Mouse (Mus musculus) neutrophil, adult 5-6 weeks (primary cell): ENCODE measurements around the gene Fam72a. TPM values are rescaled to one million over a fixed set of nuclear protein-coding genes. Genes with fewer than 3 reads are reported as not detected.
"Not testable (repeated sequence)": the region's sequence is repeated elsewhere in the genome, so short reads cannot be mapped to it uniquely, and the experiment has no call there.

Experiments used
- ATAC-seq: fragments of 151-379, 151-347 bp; 2 replicates; pipeline ENCODE4 v1.8.0; 2017; ENCODE audit warnings: mild to moderate bottlenecking, moderate TSS enrichment; ENCODE audit not compliant: insufficient number of reproducible peaks, poor library complexity, low FRiP score, severe bottlenecking; ENCODE audit errors: extremely low read depth
- total RNA-seq: library from RNA; stranded (forward); fragments of 200-1000 nt; gene quantifications from 2 replicates; pipeline ENCODE4 v1.2.3, GENCODE M21; 2017

The Fam72a gene
- total RNA-seq, 1 experiment from 2014 or later = 0.35 TPM

DNA sequence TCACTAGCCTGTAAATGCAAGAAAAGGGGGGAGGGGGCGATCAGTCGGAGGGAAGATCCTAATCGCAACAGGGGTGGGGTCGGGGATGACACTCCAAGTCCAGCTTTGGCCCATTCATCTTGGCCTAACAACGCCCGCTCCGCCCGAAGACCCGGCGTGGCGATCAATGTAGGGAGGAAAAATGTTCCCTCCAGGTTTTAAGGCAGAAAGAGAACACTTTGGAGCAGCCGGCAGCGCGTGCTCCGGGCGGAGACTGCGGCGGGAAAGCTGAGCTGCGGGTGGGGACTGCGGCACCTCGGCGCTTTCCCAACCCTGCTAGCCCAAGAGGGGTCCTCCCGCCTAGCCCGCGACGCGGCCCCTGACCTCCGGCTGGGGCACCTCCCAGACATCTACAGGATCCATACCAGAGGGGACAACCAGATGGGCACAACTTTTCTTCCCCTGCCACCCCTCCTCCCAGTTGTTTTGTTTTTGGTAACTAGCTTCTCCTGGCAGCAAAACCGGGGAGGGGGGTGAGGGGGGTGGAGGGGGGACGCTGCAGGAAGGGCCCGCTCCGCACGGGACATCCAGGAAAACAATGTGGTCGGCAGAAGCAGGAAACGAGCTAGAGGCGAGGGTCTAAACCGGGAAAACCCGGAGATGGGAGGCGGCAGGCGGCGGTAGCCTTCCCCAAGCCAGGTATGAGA is 2.0 kb upstream of the Fam72a start:
- no peak for ATAC-seq

- peak; percentile 3; the same call in 1 of the 2 replicates for ATAC-seq
Measured at GRCm38 (mm10) chr1:131526371-131527270, 1.1 kb upstream of the Fam72a start.

GRCm38 (mm10) chr1:131528081-131528507 is 391 bp downstream of the Fam72a start:
- ATAC-seq = no peak

DNA sequence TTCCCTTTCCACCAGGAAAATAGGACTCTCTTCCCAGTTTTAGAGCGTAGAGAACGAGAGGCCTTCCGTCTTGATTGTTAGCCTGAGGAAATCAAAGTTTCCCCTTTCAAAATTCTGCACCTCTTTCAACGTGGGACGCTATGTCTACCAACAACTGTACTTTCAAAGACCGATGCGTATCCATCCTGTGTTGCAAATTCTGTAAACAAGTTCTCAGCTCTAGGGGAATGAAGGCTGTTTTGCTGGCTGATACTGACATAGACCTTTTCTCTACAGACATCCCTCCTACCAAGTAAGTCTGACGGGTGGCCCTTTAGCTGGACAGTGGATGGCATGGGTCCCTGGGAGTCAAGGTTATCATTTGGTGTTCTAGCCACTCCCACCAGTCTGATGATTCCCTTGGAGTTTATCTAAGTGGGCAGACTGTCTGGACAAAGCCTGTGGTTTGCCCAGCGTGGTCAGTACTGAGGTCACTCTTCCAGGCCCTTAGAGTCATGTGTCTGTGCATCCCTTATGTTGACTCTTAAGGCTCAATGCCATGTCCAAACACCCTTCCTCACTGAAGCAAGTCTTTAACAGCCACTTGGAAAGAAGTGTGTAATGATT is 961 bp downstream of the Fam72a start:
- no peak for ATAC-seq

DNA sequence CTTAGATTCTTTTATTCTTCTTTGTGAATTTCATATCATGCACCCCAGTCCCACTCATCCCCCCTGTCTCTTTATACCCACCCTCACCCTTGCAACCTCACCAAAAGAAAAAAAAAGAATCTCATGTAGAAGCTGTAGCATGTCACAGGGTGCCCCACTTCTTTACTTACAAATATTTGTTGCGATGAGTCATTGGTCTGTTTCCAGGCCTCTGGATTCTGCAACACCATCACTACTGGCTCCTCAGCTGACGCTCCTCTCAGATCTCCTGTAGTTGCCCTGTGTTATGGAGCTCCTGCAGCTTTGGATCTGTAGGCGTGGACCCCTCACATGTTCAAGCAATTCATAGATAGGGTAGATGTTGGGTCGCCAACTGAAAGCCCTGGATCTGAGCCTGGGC is 12.1 kb downstream of the Fam72a start:
- no peak for ATAC-seq

DNA sequence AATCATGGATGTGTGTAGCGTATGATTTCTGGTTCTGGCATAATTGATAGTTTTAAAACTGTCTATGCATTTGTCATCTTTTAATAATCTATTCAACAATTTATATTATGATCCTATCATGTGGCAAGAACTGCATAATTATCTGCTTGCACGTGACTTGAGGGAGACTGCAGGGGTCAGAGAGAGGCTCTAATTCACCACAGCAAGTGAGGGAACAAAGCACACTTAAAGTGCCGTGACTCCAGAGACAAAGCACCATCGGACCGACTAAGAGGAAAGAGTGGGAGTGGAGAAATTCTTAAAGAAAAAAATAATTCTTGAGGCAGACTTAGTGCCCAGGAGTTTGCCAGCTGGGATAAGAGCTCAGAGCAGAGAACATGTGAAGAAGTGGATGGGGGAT is 13.1 kb downstream of the Fam72a start:
- no peak for ATAC-seq

- no peak for ATAC-seq
Measured at GRCm38 (mm10) chr1:131541431-131541830, 13.7 kb downstream of the Fam72a start.

DNA sequence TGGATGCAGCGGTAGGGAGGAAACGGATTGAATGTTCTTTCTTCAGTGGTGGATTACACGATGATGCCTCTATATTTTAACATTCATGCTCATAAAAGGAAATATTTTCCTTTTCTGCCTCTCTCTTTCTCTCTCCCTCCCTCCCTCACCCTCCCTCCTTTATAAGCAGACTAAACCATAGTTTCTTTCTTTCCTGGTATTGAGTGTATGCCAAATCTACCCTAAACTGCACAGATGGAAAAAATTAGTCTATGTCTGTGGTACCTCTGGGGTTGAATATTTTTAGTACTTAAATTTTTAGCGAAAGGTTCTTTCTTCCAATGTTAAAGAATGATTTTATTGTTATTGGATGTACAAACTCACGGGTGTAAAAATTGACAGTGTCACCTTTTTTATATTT is 14.2 kb downstream of the Fam72a start:
- ATAC-seq = no peak

DNA sequence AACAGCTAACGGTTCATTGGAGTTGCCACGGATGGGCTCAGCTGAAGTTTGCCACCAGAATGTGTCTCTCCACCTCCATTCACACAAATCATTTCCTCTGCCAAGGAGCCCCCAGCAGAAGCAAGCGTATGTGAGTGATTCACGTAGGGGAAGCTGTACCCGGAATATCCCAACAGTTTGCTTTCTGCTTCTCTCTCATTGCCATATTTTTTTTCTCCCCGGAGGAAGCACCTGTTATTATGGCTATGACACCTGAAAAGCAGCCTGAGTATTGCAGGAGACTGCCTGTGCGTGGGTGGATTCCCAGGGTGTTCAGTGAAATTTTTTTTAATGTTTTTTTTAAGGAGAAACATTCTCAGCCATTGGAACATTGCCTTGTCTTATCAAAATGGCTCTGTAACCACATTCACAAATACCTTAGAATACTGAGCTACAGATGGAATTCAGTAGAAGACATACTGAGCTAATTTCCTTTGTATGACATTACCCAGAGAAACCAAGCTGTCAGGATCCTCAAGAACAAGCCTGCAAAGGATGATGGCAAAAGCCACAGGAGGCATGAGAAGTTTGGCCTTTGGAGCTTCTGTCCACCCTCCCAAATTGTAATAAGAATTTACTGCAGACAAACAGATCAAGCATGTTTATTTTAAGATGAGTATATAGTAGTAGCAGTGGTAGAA is 16.3 kb downstream of the Fam72a start:
- no peak for ATAC-seq

- no peak for ATAC-seq
Measured at GRCm38 (mm10) chr1:131546798-131547690, 19.3 kb downstream of the Fam72a start.

- no peak for ATAC-seq
Measured at GRCm38 (mm10) chr1:131548494-131549365, 21.0 kb downstream of the Fam72a start.

DNA sequence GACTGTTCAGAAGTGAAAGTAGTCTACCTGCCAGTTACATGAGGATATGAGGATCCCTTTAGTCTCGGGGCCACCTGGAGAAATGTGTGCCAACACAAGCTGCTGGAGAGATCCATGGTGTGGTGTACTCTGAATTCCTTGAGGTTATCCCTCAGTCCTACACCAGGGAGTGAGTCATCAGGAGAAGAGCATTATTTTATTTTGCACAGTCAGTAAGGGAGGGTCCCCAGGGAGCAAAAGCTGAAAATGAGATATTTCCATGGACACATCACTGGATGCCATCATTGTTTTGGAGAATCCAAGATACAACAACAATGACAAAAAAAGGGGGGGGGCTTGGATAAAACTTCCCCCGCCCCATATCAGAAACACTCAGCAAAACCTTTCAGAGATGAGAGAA is 24.3 kb downstream of the Fam72a start:
- ATAC-seq = no peak

GRCm38 (mm10) chr1:131553428-131553827 is 25.7 kb downstream of the Fam72a start:
- no peak for ATAC-seq

GRCm38 (mm10) chr1:131555042-131555812 is 27.5 kb downstream of the Fam72a start:
- ATAC-seq = peak; percentile 96

GRCm38 (mm10) chr1:131560500-131560899 is 32.8 kb downstream of the Fam72a start:
- no peak for ATAC-seq

- no peak for ATAC-seq
Measured at GRCm38 (mm10) chr1:131562081-131562480, 34.4 kb downstream of the Fam72a start.

DNA sequence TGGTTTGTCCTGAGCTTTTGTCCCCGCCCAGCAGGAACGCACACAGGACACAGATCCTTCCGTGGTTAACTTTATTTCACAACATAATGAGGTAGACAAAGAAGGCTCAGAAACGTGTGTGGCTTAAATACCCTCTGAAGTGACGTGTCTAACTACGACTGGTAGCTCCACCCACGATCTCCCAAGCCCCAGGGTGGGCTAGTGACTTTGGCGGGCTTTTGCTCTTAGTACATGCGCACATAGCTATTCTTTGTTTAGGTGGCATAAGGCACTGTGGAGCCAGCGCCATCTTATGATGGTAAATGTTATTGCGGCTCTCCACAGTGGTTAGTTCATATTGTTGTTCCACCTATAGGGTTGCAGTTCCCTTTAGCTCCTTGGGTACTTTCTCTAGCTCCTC is 38.4 kb downstream of the Fam72a start:
- not testable (repeated sequence) for ATAC-seq
